Mouse (Mus musculus) cerebellum, adult 2 months (tissue): Measurements from ENCODE around the gene St8sia6.

Experiments
- CTCF ChIP-seq: fragments of 200-500 bp; IDR thresholded peaks from 2 replicates; pipeline ENCODE4 v1.5.1; 2011; ENCODE audit warnings: low read depth, mild to moderate bottlenecking, control low read depth, low read length, moderate library complexity, borderline replicate concordance; ENCODE audit not compliant: insufficient read depth
- POLR2A ChIP-seq: fragments of 200-500 bp; IDR thresholded peaks from 2 replicates; pipeline ENCODE4 v1.6.1; 2011; ENCODE audit warnings: low read length, control low read depth, borderline replicate concordance; ENCODE audit not compliant: insufficient read depth

- no peak for TF ChIP-seq CTCF
- no peak for TF ChIP-seq POLR2A
Measured at GRCm38 (mm10) chr2:13755733-13756132, 38.1 kb downstream of the St8sia6 start.
